Mouse (Mus musculus) WW6 (cell line): ENCODE measurements around the gene Jrkl.

Source experiments
- DNase-seq: peaks from one replicate; pipeline ENCODE4 v3.0.0-alpha.2; 2013; ENCODE audit warnings: low read depth, low spot score

Jrkl gene

DNA sequence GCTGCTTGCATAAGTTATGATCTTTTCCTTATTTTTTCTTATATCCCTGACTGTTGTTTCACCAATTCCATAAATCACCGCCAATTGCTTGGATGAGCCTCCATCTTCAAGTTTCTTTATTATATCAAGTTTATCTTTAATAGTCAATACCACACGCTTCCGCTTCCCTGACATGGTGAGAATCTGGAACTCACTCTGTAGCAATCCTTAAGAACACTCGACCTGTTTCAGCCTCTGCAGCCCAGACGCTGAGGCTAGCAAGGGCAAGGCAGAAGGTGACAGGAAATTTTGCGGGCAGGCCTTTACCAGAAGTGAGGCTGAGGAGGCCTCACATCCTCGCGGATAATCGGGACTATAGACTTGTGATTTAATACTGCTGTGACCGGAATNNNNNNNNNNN is at the start of gene Jrkl:
TSS of gene Jrkl (minus strand) at position 349 of the 400 bp plus-strand sequence.
- DNase-seq: no peak

DNA sequence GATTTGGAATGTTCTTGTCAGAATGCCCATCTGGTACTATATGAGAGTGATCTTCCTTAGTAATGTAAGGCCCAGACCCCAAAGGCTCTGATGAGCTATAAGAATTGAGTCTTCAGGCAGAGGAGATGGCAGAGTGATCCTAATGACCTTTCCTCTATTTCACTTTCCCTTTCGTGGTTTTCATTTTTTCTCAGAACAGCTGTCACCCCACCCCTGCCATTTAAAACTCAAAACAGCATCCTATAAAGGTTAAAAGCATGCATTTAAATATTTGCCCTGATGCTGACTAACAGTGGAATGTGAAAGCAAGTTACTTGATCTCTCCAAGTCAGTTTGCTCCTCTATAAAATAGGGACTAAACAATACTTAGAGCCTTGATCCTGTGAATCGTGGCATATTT is 41.9 kb upstream of the Jrkl start:
- no peak for DNase-seq

DNA sequence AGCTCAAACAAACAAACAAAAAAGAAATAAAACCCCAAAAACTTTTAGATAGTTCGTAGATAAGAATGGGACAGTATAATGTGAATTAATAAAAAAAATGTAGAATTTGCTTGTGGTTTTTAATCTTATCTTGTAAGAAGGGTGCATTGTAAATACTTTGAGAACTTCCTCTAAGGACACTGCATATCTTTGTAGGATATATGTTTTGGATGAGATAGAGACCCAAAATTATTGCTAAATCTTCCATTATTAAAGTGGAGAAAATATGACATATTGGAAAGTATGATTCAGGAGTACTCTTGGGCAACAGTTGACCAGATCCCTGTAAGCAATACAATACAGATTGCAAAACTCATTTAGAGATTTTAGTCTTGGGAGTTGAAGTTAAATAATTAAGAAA is 27.6 kb upstream of the Jrkl start:
- no peak for DNase-seq

DNA sequence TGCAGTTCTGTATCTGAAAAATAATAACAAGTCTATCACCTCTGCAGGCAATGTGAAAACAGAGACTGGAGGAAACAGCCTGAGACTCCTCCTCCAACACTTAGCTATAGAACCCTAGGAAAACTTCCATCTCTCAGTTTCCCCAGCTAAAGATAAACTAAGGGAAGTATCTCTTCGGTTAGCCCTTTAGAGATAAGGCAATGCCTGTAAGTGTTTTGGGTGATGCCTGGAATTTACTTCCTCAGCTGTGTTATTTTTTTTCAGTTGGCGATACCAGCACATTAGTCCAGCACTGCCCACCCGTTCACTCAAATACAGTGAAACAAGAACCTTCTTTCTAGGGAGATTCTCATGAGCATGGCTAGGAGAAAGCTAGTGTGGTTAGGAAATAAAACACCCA is 15.4 kb upstream of the Jrkl start:
- no peak for DNase-seq

DNA sequence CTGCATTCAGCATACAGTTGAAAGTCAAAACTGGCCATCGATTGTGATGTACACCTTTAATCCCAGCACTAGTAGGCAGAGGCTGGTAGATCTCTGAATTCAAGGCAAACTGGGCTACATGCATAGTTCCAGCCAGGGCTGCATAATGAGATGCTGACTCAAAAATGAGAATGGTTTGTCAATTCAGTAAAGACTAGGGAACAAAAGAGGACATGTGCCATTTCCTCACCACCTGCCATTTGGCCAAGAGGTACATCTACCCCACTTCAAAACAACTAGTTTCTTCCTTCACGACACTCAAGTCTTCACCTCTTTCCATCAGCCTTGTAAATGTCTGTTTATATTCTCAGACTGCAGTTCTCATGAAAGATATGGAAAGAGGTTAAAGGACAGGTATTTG is 12.5 kb upstream of the Jrkl start:
- DNase-seq: no peak

DNA sequence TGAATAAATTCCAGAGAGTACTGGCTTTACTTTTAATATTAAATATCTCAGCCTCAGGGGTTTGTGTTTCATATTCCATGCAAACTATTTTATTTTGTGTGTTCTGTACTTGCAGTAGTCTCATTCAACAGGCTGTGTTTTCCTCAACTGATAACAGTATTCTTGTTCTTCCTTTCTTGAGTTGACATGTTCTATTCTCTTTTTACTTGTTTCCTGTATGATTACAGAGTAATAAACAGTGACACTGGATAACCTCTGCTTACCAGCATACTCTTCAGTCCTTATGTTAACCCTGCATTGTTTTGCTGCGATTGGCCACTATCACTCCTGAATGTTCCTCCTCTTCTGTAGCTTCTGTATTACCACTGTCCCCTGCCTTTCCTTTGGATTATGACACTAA is 11.1 kb upstream of the Jrkl start:
- no peak for DNase-seq

DNA sequence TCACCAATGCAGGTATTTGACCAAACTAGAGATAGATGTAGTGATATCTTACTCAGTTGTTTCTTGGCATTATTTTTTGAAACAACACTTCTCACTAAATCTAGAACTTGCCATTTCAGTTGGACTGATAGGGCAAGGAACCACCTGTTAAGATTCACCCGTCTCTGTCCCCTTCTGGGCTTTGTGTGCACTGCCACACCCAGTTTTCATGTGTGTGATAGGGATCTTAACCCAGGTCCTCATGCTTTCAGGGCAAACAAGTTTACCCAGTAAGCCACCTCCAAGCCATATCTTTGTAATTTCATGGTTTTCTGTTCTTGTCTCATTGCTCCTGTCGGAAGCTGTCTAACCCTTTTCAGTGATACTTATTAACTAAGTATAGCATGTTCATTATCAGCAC is 5.6 kb upstream of the Jrkl start:
- no peak for DNase-seq

DNA sequence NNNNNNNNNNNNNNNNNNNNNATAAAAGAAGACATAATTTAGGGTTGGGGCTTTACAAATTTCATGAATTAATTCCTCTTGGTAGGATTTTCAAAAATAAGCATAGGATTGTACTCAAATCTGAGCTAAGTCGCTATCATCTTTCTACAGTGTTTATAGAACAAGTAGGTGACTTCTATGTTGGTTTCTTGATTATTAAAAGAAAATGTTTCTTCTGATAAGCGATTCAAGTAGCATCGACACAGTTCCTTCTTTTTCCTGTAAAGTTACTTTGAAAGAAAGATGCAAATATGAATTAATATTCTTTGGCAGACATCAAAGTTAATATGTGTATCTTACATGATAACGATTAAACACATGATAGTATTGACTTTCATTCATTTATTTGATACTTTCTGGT is 2.5 kb upstream of the Jrkl start:
- DNase-seq: no peak

DNA sequence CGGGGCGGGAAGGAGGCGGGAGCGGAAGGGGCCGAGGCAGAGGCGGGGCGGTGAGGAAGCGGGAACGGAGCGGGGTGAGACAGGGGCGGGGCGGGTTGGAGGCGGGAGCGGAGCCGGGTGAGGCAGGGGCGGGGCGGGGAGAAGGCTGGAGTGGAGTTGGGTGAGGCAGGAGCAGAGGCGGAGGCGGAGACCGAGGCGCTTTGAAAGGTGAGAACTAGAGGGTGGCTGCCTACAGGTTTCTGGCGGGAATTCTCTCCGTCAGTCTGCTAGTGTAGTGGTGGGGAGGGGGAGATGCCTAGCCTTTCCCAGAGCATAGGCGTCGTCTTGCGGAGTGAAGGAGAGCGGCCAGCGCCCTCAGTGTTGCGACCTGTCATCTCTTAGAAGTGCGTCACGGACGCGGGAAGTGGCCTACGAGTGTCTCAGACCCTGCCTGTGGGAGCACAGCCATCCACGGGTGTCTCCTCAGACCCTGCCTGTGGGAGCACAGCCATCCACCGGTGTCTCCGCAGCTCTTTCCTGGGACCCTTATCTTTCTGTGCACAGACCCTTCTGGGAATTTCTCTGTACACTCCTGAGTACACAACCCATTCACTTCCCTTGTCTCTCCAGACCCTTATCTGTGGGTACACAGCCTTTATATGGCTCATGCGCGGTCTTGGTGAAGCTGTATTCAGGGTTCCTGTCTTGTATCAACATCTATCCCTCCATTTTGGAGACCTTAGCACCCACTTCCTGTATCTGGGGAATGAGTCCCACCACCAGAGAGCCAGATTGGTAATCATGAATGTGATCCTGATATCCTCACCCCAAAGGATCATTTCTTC is 1.4 kb upstream of the Jrkl start, which contains the start of gene Ccdc82:
TSS of gene Ccdc82 (plus strand) at position 141 of the 824 bp plus-strand sequence.
- peak; percentile 70 for DNase-seq

DNA sequence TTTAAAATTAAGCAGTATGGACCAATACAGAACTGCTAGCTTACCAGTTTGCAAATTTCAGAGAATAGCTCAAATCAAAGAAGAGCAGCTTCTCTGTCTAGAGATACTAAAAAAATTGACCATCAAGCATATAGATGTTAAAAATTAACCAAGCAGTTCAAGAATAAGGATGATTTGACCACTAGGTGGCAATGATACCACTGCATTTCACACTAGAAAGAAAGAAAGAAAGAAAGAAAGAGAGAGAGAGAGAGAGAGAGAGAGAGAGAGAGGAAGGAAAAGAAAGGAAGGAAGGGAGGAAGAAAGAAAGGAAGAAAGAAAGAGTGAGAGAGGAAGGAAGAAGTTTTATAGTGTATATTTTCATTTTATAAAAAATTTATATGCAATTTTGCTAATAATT is 3.3 kb downstream of the Jrkl start:
- DNase-seq: no peak

DNA sequence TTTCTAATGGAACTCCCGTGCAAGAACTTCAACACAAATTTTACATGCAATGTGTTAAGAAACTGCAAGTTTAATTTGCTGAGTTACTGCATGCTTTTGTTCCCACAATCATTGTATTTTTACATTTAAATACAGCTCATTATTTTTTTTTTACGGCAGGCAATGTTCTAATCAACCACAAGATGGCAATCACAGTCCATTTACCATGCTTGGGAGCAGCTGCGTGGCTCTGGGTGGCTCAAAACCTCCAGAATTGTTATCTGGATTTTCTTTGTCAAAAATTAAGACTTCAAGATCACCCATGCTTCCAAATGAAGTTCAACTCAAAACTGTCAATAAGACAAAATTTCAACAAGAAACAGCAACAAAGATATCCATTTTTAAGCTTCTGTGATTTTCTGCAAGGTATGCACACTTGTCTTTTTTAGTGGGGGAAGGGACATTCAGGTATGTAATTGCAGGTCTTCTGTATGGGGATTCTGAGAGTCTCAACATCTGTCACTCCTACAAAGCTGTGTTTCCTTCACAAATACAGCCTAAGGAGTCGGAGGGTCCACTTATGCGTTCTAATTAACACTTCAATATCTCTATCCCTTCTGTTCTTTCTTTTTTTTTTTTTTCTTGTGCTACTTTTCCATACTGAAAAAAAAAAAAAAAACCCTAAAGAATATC is 13.9 kb downstream of the Jrkl start:
- DNase-seq: no peak

DNA sequence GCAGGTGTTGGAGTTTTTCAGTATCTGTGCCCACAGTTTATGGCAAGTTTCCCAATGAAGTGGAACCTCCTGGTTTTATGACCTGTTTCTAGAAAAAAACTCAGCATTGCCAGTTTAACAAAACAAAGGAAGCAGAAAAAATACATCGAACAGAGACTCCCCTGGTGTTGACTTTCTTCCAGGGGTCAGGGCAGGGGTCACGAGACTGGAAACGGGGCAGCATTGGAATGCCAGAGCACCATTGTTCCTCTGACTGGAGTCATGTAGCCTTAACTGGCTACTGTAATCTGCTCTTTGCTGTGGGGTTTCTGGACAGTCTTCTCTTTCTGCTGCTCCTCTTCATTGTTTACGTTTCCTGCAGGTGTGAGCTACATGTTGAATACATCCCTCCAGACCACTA is 15.1 kb downstream of the Jrkl start:
- DNase-seq: no peak

DNA sequence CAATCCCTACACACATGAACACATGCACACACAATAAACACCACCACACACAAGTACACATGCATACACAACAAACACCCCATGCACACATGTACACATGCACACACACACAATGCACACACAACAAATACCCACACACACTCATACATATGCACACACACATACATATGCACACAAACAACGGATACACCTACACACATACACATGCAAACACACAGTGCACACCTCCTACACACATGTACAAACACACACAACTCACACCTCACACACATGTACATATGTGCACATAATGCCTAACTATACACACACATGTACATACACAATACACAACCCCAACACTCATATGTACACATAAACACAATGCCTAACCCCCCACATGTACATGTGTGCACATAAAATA is 19.8 kb downstream of the Jrkl start:
- no peak for DNase-seq

DNA sequence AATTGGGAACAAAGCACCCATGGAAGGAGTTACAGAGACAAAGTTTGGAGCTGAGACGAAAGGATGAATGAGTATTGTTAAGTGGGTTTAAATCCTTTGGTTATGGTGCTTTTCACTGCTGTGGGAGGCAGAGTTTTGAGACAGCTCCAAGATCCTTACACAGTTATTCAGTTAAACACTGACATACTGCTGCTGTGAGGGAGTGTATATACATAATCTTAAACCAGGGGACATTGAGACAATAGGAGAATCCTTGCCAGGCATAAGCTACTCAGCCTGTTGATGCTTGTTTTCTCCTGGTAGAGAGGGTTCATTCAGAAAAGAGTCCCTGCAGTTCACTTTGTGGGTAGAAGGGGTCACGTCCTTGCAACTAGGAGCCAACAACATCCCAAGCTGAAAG is 39.3 kb downstream of the Jrkl start:
- DNase-seq: no peak

DNA sequence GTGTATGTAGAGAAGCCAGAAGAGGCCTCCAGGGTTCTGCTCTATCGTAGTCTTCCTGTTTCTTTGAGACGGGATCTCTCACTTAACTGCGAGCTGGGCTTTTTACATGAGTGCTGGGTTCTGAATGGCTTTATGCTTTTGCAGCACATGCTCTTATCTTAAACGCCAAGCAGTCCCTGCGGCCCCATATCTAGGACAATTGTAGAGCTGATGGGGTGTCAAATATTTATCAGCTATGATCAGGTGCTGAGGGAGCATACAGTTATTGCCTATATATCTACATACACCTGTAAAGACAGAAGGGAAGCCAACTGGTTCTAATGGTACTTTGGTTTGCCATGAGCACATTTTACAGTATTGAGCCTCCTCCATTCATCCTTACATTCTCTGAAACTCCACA is 41.9 kb downstream of the Jrkl start:
- no peak for DNase-seq

DNA sequence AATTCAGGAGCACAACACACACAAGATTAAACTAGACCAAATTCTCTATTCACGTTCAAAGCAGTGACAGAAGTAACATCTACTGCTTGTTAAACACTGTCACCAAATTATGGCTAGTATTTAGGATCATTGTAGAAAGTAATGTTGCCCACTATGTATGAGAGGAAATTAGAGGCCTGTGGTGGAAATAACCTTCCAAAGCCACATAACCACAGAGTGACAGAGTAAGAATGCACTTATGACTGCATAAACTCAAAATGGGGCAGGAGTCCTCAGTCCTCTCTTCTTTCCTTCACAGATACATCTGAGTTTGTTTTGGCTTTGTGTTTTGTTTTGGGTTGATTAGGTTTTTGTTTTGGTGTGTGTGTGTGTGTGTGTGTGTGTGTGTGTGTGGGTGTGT is 42.5 kb downstream of the Jrkl start:
- DNase-seq: no peak

DNA sequence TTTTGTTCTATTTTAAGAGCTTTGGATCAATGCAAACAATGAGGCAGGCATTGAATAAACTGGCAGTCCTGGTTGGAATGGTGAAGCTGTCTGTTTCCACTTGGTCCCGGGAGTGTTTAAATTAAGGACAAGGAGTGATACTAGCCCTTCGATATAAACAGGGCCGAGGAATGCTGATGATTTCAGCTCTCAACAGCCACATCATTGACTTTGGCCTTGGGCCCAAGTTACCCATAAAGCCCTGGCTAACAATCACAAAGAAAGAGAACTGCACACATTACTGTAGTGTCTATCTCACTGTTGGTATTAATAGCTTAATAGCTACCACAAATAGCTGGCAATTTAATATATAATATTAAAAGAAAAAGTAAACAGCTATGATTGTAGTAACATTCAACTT is 45.5 kb downstream of the Jrkl start:
- no peak for DNase-seq

DNA sequence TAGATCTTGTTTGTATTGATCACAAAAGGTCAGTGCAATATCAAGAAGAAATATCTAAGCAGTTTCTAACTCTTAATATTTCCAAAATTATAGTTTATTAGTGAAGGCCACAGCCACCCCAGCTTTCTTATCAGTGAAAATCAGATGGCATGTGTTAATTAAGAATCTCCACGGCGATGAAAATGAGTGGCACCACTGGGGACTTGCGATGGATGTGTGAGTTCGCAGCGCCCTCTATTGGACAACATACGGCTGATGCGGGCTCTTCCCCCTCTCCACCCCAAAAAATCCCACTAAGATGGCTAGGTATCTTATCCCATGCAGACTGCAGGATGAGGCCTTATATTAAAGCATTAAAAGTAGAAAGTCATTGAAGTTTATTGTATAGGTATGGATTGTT is 49.9 kb downstream of the Jrkl start:
- DNase-seq: peak; percentile 39

DNA sequence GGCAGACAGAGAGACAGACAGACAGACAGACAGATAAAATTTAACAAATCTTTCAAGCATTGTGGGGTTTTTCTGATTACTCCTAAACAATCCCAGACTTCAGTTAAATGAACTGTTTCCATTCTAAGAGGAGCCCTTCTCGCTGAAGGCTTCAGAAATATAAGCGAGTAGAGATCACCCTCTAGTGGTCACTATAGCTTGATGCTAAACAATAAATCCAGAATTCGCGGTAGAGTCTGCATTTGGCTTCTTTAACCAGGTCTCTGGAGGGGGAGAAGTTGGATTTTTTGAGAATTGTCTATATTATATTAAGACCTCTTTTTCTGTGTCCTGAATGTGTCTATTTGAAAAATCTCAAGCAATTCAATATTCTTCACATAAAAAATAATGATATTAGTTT is 50.4 kb downstream of the Jrkl start:
- peak; percentile 9 for DNase-seq

DNA sequence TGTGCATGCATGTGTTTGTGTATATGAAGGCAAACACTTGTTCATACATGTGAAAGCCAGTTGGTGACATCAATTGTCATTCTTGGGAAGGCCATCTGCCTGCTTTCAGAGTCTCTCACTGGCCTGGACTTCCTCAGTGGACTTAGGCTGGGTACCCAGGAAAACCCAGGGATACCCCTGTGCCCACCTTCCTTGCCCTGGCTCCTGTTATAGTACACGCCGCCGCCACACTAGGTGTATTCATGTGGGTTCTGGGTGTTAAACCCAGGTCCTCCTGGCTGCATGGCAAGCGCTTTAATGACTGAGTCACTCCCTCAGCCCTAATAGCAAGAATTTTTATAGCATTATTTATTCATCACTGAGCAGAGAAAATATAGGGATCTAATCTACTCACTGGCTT is 51.0 kb downstream of the Jrkl start:
- no peak for DNase-seq
